Mouse (Mus musculus) Patski (cell line): ENCODE data around the gene Fam187a. TPM values are rescaled to one million over a fixed set of nuclear protein-coding genes. Genes with fewer than 3 reads are reported as not detected.

ENCODE experiments used
- ATAC-seq: fragments of 100-300 bp; one replicate; pipeline ENCODE4 v1.8.0; 2021
- CTCF ChIA-PET: fragments of 350-600 bp; sonication (Branson Sonifier 250); formaldehyde crosslinking; loops from one replicate; lab custom pipeline; 2022; ENCODE audit warnings: inconsistent platforms; lab: Charles Lee
- POLR2A ChIA-PET: fragments of 350-600 bp; sonication (Branson Sonifier 250); formaldehyde crosslinking; loops from one replicate; lab custom pipeline; 2022; ENCODE audit warnings: antibody characterized with exemption, inconsistent platforms; lab: Charles Lee
- DNase-seq: peaks from one replicate; pipeline ENCODE4 v3.0.0-alpha.2; 2011; ENCODE audit warnings: low read depth, low spot score
- H3K27me3 ChIP-seq: fragments of 371-371 bp; one replicate; pipeline ENCODE4 v1.5.1; 2021
- CTCF ChIP-seq: fragments of 100-300 bp; IDR thresholded peaks from one replicate; pipeline ENCODE4 v1.5.1; 2021
- in situ Hi-C: fragments of 300-500 bp; cut with MboI; formaldehyde crosslinking; loops from 3 replicates; pipeline ENCODE4 v1.11.1; 2018; ENCODE audit warnings: low pct_unique_long_range_greater_than_20kb, mixed read lengths
- polyA plus RNA-seq: library from polyadenylated mRNA; unstranded; gene quantifications from one replicate; pipeline ENCODE4 v1.2.3, GENCODE M21; 2021

Fam187a gene
- polyA plus RNA-seq = 0.26 TPM

GRCm38 (mm10) chr11:102884616-102885219 lies at the start of gene Fam187a:
TSS of gene Fam187a (plus strand) at chr11:102885169.
- ATAC-seq (no peak), DNase-seq (no peak)
- POLR2A ChIA-PET = no interaction called here
- H3K27me3 ChIP-seq = no peaks in the 10 kb centered on the region
- in situ Hi-C loops = no loop called here
- TF ChIP-seq CTCF = no peak
- CTCF ChIA-PET = interaction anchor here (1.4 kb wide), 1 partner anchor 110 kb away, joined by 3 read pairs; no protein-coding TSS in a partner anchor

- DNase-seq (no peak), ATAC-seq (no peak)
- no peak for TF ChIP-seq CTCF
- ChIA-PET CTCF (no interaction called here), POLR2A (no interaction called here)
- H3K27me3 ChIP-seq = no peaks in the 10 kb centered on the region
- in situ Hi-C loops = no loop called here
These were observed 49.4 kb upstream of the Fam187a start, which contains the start of gene Higd1b for GRCm38 (mm10) chr11:102835549-102835948. TSS of gene Higd1b (plus strand) at chr11:102835849.

GRCm38 (mm10) chr11:102836146-102836545 lies 48.8 kb upstream of the Fam187a start:
- ATAC-seq = no peak
- no peak for DNase-seq
- H3K27me3 ChIP-seq = no peaks in the 10 kb centered on the region
- ChIA-PET CTCF (interaction anchor here (1.4 kb wide), 1 partner anchor 61 kb away, joined by 3 read pairs; no protein-coding TSS in a partner anchor), POLR2A (no interaction called here)
- in situ Hi-C loops = no loop called here
- TF ChIP-seq CTCF = no peak

GRCm38 (mm10) chr11:102837385-102837784 lies 47.6 kb upstream of the Fam187a start:
- no peaks in the 10 kb centered on the region for H3K27me3 ChIP-seq
- ATAC-seq = no peak
- in situ Hi-C loops = no loop called here
- no peak for DNase-seq
- TF ChIP-seq CTCF = no peak
- ChIA-PET CTCF (no interaction called here), POLR2A (no interaction called here)

GRCm38 (mm10) chr11:102838126-102838525 lies 46.8 kb upstream of the Fam187a start:
- no peak for TF ChIP-seq CTCF
- ATAC-seq (no peak), DNase-seq (no peak)
- in situ Hi-C loops = no loop called here
- H3K27me3 ChIP-seq = no peaks in the 10 kb centered on the region
- CTCF ChIA-PET = no interaction called here
- POLR2A ChIA-PET = no interaction called here

- no peak for TF ChIP-seq CTCF
- ChIA-PET POLR2A (no interaction called here), CTCF (no interaction called here)
- no peak for DNase-seq
- no peaks in the 10 kb centered on the region for H3K27me3 ChIP-seq
- in situ Hi-C loops = no loop called here
- ATAC-seq = no peak
These were observed 46.3 kb upstream of the Fam187a start for GRCm38 (mm10) chr11:102838616-102839150.

GRCm38 (mm10) chr11:102845926-102846325 lies 39.0 kb upstream of the Fam187a start:
- POLR2A ChIA-PET = no interaction called here
- no peak for DNase-seq
- no peak for ATAC-seq
- CTCF ChIA-PET = no interaction called here
- TF ChIP-seq CTCF = no peak
- in situ Hi-C loops = no loop called here
- no peaks in the 10 kb centered on the region for H3K27me3 ChIP-seq

GRCm38 (mm10) chr11:102851883-102852282 lies 33.1 kb upstream of the Fam187a start:
- DNase-seq (no peak), ATAC-seq (no peak)
- no peaks in the 10 kb centered on the region for H3K27me3 ChIP-seq
- ChIA-PET POLR2A (interaction anchor here (2.2 kb wide), 1 partner anchor 78 kb away, joined by 6 read pairs; no protein-coding TSS in a partner anchor), CTCF (interaction anchor here (0.6 to 4.2 kb wide), 6 partner anchors 11 to 81 kb away, joined by 3 to 26 read pairs (median 4); no protein-coding TSS in a partner anchor)
- in situ Hi-C loops = loop anchor here (5.0 kb wide), 1 partner anchor 75 kb away; no protein-coding TSS in a partner anchor
- peak; percentile 81 for TF ChIP-seq CTCF

GRCm38 (mm10) chr11:102853760-102854159 lies 31.2 kb upstream of the Fam187a start:
- ATAC-seq (no peak), DNase-seq (no peak)
- POLR2A ChIA-PET = no interaction called here
- in situ Hi-C loops = loop anchor here (5.0 kb wide), 1 partner anchor 76 kb away; no protein-coding TSS in a partner anchor
- H3K27me3 ChIP-seq = no peaks in the 10 kb centered on the region
- CTCF ChIA-PET = interaction anchor here (0.9 to 1.5 kb wide), 4 partner anchors 8 to 82 kb away, joined by 3 to 4 read pairs (median 3); no protein-coding TSS in a partner anchor
- TF ChIP-seq CTCF = peak; percentile 76

GRCm38 (mm10) chr11:102855941-102856340 lies 29.0 kb upstream of the Fam187a start:
- ATAC-seq (no peak), DNase-seq (no peak)
- H3K27me3 ChIP-seq = no peaks in the 10 kb centered on the region
- ChIA-PET CTCF (interaction anchor here (1.1 kb wide), 1 partner anchor 79 kb away, joined by 3 read pairs; no protein-coding TSS in a partner anchor), POLR2A (no interaction called here)
- in situ Hi-C loops = no loop called here
- no peak for TF ChIP-seq CTCF

GRCm38 (mm10) chr11:102858951-102859350 lies 26.0 kb upstream of the Fam187a start:
- DNase-seq (no peak), ATAC-seq (no peak)
- ChIA-PET CTCF (interaction anchor here (0.8 to 1.5 kb wide), 3 partner anchors 67 to 84 kb away, joined by 3 to 4 read pairs (median 4); no protein-coding TSS in a partner anchor), POLR2A (interaction anchor here (0.6 to 0.9 kb wide), 2 partner anchors 22 to 85 kb away, joined by 3 read pairs; partner anchors contain the start of genes Ccdc103 and Eftud2)
- no peak for TF ChIP-seq CTCF
- in situ Hi-C loops = no loop called here
- no peaks in the 10 kb centered on the region for H3K27me3 ChIP-seq
